Mouse (Mus musculus): Measurements from ENCODE around the gene Spata32.

Spata32 gene

DNA sequence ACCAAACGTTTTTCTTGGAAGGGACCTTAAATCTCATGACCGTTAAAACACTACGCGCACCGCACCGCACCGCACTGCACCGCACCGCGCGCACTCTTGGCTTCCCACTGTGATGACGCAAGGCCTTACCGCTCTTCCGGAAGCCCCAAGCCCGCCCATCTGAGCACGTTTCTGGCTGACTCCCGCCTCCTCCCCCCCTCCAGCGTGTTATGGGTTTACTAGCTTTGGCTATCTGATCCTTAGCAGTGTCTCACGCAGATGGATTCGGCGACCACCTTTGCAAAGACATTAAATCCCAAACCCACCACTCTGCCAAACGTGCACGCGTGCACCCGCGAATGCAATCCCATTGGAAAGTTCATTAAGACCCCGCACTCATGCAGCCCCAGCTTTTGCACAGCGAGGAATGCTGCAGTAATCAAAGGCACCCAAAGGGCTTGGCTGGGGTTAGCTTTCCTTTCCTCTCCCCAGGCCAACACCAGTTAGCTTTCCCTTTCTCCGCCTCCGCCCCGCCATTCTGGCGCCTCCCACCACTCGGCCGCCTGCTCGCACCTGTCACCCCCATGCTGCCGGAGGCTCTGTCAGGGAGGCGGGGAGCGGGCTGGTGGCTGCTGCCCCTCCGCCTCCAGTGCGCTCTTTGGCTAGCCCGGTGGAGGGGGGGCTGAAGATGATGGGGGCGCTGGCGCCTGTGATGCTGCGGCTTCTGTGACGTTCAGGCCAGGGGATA is at the start of gene Spata32:
Spata32 (minus strand) TSS at position 643 of the 727 bp plus-strand sequence.
- peak; percentile 68 for DNase-seq (ENCODE audit: low spot score)

DNA sequence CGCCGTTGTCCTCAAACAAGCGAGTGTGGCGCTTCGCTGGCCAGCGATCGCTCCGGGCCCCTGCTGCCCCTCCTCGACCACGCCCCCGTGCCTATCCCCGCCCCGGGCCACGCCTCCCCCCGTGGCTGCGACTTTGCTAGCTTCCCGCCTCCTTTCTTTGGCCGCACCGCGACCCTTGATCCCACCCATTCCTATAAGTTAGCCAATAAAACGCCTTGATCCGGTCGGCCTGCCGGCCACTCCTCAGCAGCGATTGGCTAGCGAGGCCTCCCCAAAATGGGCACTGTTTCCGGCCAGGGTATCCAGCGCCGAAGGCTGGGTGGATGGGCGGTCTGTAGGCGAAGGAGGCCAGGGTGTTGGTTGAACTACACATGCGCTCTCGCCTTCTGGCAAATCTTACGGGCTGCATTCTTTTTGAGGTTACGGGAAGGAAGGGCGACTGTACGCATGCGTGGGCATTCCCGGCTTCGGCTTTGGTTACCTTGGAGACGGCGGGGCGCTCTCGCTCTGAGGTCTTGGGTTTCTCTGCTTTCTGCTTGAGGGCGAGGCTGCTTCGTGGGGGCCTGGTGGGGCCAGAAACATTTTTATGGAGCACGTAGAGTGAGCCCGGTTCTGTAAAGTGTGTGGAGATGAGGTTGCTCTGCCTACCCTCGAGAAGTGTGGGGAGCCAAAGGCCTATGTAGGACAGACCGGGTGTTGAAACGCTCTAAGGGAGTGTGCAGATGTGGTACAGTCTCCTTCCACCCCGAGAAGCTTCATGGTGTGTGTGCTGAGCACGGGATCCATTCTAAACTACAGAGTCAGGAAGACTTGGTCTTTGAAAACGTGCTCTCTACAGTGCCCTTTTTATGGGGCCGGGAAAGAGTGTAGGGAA is 49.4 kb upstream of the Spata32 start, which contains the start of gene Map3k14:
Map3k14 (minus strand) TSS at position 127 of the 874 bp plus-strand sequence.
- peak; percentile 99 for DNase-seq (ENCODE audit: low spot score)

DNA sequence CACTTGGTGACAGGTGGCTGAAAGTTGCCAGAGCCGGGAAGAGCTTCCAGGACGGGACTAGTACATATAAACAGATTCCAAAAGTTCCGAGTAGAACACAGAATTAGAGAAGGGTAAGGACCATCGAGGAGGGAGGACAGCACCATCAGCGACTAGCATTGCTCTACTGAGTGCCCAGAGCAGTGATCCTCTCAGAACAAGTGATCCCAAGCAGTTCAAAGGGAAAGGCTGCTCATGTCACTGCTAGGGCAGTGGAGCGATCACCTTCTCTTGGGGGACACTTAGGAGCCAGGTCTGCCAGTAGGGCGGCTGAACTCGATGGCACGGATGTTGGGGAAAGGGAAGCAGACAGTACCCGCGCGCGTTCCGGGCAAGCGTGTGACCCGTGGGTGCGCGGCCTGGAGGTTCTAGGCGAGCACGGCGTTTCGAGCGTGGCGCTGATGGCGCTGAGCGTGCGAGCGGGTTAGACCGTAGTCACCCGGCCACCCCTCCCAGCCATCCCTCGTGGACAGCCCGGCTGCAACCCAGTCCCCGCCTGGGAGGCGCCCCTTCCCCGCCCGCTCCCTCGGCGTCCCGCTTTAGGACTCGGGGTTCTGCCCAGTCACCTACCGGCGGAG is 48.6 kb upstream of the Spata32 start:
- DNase-seq (ENCODE audit: low spot score): no peak

DNA sequence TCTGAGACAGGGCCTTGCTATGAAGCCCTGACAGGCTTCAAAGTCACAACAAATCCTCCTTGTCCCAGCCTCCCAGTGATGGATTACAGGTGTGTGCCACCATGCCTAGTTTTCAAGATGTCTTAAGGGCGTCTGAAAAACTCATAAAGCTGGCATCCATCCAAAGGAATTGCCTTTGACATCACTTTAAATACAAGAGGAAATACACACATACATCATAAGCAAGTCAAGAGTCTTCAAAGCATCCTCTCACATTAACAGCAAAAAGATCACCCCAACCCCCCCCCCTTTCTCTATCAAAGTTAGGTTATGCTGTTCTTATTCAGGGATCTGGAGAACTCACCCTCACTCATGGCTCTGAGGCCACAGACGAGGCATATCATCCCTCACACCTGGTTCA is 47.6 kb upstream of the Spata32 start:
- DNase-seq (ENCODE audit: low spot score): no peak

DNA sequence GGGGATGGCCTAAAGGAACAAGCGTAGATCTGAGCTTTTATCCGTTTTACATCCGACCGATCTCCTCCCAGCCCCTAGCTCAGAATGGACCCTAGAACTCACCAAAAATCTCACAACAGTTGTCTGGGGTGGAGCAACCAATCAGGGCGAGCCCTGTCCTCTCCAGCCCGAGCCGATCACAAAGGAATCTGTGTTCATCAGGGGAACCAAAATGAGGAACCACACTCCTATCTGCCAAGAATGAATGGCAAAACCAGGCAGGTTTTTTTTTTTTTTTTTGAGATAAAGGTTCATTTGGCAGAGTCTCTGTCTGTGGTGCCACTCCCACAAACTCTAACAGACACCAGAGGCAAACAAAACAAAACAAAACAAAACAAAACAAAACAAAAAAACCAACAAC is 47.0 kb upstream of the Spata32 start:
- no peak for DNase-seq (ENCODE audit: low spot score)

DNA sequence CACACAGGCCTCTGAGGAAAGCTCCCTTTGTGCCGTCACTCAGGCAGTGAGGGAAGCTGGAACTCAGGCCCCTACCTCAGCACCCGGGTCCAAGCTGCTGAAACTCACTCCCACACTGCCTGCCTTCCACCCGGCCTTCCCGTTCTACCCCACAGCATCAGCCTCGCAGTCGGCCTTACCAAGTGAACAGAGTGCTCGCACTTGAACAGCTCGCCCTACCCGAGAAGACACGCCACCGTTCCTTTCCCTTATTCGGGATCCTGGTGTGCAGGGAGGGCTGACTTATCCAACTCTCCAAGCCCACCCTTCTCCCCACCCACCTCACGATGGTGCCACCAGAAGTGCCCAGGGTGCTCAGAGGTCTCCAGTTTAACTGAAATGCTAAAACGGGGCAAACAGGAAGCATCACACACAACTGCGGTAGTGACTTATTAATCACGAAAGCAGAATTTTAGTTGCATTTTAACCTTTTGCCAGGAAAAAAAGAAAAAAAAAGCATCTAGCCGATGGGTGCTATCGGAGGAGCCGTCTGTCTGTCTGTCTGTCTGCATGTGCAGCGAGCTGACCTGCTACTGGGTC is 46.3 kb upstream of the Spata32 start:
- no peak for DNase-seq (ENCODE audit: low spot score)

DNA sequence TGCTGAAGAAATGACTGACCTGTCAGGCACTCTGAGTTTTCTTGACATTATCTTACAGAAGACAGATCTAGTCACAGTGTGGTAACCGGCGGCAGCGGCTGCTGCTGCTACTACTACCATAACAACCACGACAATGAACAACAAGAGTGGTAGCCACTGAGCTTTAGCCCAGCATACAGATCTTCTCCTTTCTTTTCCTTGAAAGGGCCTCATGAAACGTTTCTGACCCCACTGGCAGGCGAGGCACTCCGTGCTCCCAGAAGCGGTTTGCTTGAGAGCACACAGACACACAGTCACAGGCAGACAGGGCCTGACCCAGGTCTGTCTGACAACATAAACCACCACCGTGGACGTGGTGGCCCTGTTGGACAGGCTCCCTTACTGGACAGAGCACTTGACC is 45.3 kb upstream of the Spata32 start:
- DNase-seq (ENCODE audit: low spot score): peak; percentile 24

DNA sequence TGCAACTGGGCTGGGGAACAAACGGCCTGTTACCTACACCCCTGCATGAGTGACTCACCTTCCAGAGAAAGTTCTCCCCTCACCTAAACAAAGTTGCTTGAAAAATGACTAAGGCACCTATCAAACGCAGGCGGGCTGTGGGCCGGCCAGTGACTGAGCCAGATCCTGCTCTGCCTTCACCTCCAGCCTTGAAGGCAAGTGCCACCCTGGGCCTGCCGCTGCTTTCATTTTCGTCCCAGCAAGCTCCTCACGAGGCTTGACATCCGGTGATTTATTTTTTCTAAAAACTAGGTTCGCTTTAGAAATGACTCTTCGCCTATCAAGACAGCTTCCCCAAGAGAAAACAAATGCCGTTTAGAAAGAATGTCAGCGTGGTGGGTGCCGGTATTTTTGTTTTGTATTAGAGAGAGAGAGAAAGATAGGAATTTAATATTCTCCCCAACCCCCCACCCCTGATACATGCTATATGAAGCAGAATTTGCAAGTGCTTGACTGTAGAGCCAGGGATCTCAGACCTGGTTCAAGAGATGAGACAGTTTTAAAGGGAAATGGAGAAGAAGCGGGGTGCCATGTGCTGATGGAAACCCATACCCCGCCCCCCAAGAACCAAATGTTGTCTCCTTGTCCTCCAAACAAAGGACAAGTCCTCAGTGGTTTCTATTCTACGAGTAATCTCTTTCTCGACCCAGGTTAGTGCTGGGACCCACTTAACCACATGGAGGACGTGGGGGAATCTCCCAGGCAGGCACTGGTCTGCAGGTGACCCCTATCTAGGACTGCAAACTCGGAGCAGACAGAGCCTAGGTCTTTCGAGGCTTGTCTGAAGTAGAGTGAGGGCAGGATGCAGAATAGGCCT is 44.4 kb upstream of the Spata32 start:
- no peak for DNase-seq (ENCODE audit: low spot score)

DNA sequence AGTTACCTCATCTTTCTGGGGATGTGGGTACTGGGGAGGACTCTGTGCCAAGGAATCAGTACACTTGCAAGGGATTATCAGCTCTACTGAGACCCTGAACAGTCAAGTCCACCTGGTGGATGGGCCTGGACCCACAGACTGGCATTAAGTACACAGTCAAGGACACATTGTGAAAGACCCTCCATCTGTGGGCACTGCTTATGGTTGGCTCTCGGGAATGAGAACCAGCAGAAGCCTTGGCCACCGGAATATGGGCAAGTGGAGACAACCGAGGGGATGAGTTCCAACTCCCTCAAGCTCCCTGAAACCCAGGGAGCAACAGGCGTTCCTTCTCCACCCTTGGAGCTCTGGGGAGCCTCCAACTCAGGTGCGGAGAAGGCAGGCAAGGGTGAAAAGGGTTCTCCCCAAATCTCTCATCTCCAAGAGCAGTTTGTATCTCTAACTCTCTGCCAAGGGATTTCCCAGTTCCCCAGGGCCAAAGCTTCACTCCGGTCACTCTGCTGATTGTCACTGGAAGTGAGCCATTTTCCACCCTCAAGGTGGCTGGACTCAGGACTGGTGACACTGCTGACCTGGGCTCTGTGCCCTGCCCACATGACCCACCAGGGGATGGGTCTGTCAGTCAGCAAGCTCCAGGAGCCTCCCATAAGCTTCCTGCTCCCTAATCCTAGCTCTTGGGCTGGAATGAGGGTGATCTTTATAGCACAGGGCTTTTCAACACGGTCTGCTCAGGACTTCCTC is 43.6 kb upstream of the Spata32 start:
- DNase-seq (ENCODE audit: low spot score): no peak

DNA sequence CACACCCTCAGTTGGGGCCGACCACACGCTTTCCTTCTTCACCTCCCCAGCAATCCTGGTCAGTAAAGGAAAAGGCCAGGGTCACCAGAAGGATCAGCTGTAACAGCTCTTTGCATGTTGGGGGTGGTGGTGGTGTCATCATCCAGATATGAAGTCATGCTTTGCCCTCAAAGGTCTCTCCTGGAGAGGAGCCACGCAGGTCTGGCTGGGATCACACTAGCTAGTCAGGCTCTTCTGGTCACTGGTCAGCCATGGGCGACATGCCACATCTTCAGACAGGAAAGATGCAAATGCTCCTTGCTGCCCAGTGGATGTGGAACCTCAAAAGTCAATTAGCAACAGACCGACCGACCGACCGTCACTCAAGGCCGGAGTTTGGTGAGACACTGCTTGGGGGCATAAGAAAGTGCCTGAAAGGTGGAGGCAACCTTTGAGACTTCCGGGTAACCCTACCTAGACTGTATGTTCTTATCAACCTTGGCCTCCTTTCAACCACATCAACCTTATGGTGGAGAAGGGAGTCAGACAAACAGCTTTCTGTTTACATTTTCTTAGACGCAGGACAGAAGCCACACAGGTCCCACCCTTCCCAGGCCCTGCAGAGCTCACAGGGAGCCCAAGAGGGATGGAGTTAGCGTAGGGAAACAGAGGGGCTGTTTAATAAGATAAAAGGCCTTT is 42.4 kb upstream of the Spata32 start:
- no peak for DNase-seq (ENCODE audit: low spot score)

DNA sequence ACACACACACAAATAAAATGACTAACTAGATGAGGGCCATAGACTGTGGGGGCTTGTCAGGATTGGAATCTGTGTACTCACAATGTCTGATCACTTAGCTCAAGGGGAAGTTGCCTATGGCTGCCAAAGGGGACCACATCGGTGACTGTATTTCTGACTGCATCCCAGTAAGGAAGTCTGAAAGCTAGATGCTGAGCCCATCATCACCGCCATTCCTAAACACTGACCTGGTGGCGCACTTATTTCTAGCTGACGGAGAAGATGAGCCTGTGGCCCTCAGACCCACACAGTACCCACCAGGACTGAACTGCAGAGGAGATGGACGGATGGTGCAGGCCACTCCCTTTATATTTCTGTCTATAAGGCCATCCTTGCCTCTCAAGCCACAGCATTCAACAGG is 41.8 kb upstream of the Spata32 start:
- no peak for DNase-seq (ENCODE audit: low spot score)

DNA sequence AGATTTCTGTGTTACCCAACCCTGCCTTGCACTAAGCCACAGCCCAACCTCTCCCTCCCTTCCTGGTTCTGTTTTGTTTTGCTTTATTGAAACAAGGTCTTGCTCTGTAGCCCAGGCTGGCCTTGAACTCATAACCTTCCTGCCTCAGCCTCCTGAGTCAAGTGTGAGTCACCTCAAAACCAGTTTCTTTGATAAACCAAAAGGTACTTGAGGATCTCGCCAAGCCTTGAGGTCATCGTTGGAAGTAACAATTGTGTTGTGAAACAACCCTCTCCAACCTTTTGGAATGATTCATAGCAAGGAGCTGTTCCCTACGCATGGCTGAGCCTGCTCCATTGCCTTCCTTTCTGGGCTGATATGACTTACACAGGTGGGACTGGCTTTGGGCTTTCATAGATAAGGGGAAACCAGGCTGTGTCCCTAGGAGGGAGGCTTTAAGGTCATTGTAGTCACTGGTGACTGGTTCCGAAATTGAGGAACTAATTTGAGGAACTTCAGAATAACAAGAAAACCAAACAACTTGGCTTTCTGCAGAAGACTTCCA is 39.8 kb upstream of the Spata32 start:
- DNase-seq (ENCODE audit: low spot score): no peak

DNA sequence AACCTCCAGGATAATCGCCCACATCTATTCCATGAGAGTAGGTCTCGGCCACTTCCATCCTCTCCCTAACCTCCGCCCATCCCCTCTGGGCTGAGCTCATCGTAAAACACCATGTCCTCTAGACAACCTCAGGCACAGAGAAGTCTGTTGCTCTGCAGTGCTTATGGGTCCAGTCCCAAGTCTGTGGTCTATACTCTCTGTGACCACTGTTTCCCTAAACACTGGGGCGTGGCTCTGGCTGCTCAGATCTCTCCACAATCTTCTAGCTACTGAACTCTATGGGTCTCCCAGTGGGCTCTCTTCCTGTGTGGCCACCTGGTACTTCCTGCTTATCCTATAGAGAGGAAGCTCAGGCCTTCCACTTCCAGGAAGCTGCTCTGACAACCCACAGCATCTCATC is 35.4 kb upstream of the Spata32 start:
- DNase-seq (ENCODE audit: low spot score): no peak

DNA sequence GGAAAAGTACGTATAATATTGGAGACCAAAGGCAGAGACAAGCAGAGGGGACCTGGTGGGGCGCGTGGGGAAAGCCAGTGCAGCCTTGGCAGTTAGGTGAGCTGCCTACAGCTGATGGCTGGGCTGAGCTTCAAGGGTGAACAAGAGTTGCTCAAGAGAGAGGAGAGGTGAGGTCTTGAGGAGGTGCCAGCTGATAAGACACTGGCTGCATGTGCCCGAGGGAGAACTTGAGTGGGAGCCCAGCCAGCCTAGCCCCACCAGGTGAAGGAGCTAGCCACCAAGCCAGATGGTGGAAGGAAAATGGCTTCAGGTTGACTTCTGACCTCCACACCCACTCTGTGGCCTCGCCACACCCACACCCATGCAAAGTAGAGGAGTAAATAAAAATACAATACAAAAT is 34.1 kb upstream of the Spata32 start:
- no peak for DNase-seq (ENCODE audit: low spot score)

DNA sequence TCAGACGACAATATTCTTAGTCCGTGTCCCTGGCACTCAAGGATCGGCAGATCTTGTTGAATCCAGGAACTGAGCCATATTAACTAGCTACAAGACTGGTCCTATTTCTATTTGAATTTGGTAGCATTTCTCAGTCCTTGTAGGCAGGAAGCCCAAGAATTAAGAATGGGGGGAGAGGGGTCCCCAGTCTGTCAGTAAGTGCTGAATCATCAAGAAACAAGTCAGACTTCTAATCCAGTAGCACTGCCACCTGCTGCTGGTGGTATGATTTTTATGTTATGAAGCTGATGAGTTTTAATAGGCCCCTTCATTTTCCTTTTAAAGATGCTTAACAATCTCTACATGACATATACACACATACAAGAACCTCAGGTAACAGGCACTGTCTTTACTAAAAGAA is 32.1 kb upstream of the Spata32 start:
- DNase-seq (ENCODE audit: low spot score): no peak

DNA sequence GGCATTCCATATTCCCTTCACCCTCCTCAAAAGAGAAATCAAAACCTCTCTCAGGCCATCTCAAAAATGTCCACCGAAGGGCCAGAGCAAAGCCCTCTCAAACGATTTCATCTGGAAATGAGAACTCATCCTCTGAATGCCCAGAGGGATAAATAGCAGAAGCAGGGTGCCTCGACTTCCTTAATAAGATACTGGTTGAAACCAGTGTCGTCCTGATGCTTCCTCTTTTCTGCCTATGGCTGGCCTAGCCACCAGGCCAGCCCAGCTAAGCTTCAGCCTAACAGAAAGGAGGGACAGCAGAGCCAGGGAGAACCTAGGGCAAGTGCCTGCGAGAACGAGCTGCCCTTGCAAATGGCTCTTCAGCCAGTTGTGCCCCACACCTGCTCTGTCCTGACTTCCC is 31.3 kb upstream of the Spata32 start:
- no peak for DNase-seq (ENCODE audit: low spot score)

DNA sequence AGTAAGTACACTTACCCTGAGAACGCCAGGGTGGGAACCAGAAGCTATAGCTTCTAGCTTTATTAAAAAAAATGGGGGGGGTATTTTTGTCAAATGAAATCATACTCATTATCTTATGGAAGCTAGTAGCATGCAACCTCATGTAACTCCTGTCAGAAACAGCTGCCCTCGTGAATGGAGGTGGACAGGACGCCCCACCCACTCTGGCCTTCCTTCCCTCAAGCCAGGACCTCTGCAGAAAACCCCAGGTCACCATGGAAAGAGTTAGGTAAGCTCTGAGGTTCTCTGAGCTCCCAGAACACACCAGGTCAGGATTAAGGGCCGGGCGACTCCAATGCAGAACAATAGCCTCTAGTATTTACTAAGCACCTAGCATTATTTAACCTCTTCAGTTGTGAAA is 30.6 kb upstream of the Spata32 start:
- no peak for DNase-seq (ENCODE audit: low spot score)

DNA sequence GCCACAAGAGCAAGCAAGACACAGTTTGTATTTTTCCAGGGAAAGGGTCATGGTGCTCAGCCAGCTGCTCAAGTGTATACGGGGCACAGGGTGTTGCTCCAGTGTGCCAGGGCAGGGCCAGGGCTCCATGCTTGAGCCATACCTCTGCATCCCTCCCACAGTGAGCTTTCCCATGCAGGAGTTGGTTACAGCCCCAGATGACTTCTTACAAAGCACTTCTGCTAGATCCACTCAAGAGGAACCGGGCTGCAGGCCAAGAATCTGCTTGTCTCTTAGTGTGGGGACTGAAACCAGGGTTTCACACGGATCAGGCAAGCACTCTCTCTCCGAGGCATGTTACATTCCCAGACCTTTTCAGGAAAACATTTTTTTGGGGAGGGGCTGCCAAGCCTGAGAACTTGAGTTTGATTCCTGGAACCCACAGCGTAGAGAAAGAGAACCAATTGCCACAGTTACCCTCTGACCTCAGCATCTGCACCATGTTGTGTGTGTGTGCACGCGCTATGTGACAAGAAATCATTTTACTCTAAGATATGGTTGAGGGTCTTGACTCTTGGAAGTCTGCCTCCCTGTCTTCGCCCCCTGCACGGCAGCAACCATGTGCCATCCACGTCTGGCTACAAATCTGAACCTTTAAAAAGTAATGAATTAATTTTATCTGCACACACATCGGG is 29.4 kb upstream of the Spata32 start:
- no peak for DNase-seq (ENCODE audit: low spot score)

DNA sequence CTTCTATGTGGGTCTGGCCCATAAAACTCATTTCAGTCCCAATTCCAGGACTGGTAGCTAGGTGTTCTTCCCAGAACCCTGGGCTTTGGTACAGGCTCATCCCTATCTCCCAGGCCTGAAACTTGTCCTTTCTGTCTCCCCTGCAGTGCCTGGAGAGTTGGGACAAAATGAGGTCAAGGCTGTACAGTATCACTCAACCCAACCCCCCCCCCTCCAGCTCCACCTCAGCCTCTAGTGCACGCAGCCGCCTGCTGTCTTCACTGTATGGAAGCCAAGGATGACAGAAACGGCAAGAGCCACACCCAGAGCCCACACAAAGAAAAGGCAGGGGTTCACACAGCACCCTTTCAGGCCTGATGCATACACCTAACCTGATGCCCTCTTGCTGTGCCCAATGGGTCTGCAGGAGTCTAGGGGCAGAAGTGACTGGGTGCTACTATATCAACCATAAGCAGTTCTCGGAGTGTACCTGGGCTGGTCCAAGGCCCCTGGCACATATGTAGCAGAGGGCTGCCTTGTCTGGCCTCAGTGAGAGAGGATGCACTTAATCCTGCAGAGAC is 28.6 kb upstream of the Spata32 start:
- DNase-seq (ENCODE audit: low spot score): peak; percentile 17

All from retina, embryonic 14.5 days (tissue).